Mouse (Mus musculus) CH12.LX (cell line): Measurements from ENCODE around the gene Csk. TPM values are rescaled to one million over a fixed set of nuclear protein-coding genes. Genes with fewer than 3 reads are reported as not detected.

ENCODE experiments used
- DNase-seq: peaks from one replicate; pipeline ENCODE4 v3.0.0-alpha.2; 2013; ENCODE audit errors: extremely low read depth
- H3K27ac ChIP-seq: 2 replicates; pipeline ENCODE4 v1.5.1; 2012; ENCODE audit warnings: low read depth, mild to moderate bottlenecking, control low read depth, moderate library complexity; ENCODE audit not compliant: insufficient read depth
- H3K27me3 ChIP-seq: replicated peaks from 2 replicates; pipeline ENCODE3; 2012; ENCODE audit warnings: inconsistent platforms
- H3K36me3 ChIP-seq, 2 experiments: replicated peaks in 1 of 2; 2 replicates each; pipeline versions ENCODE3 to v1.6.1; 2012; ENCODE audit warnings: inconsistent platforms in 1 of 2, low read length in 1 of 2, mild to moderate bottlenecking in 1 of 2, mixed read lengths in 1 of 2, moderate library complexity in 1 of 2; ENCODE audit not compliant: control insufficient read depth in 1 of 2, insufficient read depth in 1 of 2
- H3K4me1 ChIP-seq, 2 experiments: 2 replicates each; pipeline ENCODE4 v1.6.1; 2012; ENCODE audit warnings: inconsistent platforms in 1 of 2, moderate library complexity in 1 of 2; ENCODE audit not compliant: insufficient read depth in 2 of 2, control insufficient read depth in 1 of 2
- H3K4me2 ChIP-seq: 2 replicates; pipeline ENCODE4 v1.6.1; 2012; ENCODE audit warnings: low read depth, mild to moderate bottlenecking, control low read depth; ENCODE audit not compliant: poor library complexity, insufficient read depth, severe bottlenecking
- H3K4me3 ChIP-seq, 3 experiments: fragments of 150-350 bp in 1 of 3; sonication (generic) in 1 of 3; replicated peaks in 1 of 3; 2 replicates each; pipeline versions ENCODE3 to v1.5.1; 2011 to 2012; ENCODE audit warnings: low read depth in 2 of 3, low read length in 2 of 3, mild to moderate bottlenecking in 2 of 3, moderate library complexity in 2 of 3, control low read depth in 1 of 3, improper control_type of control experiment in 1 of 3, inconsistent platforms in 1 of 3, mixed read lengths in 1 of 3; ENCODE audit not compliant: poor library complexity in 1 of 3
- H3K79me2 ChIP-seq: replicated peaks from 2 replicates; pipeline ENCODE4 v1.6.1; 2012; ENCODE audit warnings: mild to moderate bottlenecking, moderate library complexity; ENCODE audit not compliant: control insufficient read depth, poor library complexity, insufficient read depth, severe bottlenecking; ENCODE audit errors: extremely low read depth
- H3K9ac ChIP-seq: 2 replicates; pipeline ENCODE4 v1.6.1; 2012; ENCODE audit warnings: low read depth, mild to moderate bottlenecking, control low read depth, moderate library complexity; ENCODE audit not compliant: insufficient read depth
- H3K9me3 ChIP-seq: replicated peaks from 2 replicates; pipeline ENCODE3; 2012; ENCODE audit warnings: low read length, inconsistent platforms, mixed read lengths
- BHLHE40 ChIP-seq: IDR thresholded peaks from 2 replicates; pipeline ENCODE4 v1.6.1; 2011; ENCODE audit warnings: mild to moderate bottlenecking, low read depth, low read length, improper control_type of control experiment
- CHD1 ChIP-seq: IDR thresholded peaks from 2 replicates; pipeline ENCODE4 v1.6.1; 2012; ENCODE audit warnings: low read depth, low read length, improper control_type of control experiment, inconsistent platforms
- CTCF ChIP-seq, 2 experiments: IDR thresholded peaks in 1 of 2; conservative IDR thresholded peaks in 1 of 2; 2 replicates each; pipeline ENCODE4 v1.5.1; 2011 to 2012; ENCODE audit warnings: low read depth in 2 of 2, low read length in 2 of 2, improper control_type of control experiment in 1 of 2, inconsistent platforms in 1 of 2, mild to moderate bottlenecking in 1 of 2, moderate library complexity in 1 of 2
- ELF1 ChIP-seq: IDR thresholded peaks from 2 replicates; pipeline ENCODE4 v1.6.1; 2014; ENCODE audit warnings: low read depth, mild to moderate bottlenecking, inconsistent platforms, low read length, improper control_type of control experiment
- EP300 ChIP-seq: IDR thresholded peaks from 2 replicates; pipeline ENCODE4 v1.6.1; 2011; ENCODE audit warnings: low read length, improper control_type of control experiment
- ETS1 ChIP-seq: conservative IDR thresholded peaks from 2 replicates; pipeline ENCODE4 v1.6.1; 2012; ENCODE audit warnings: low read depth, mild to moderate bottlenecking, inconsistent platforms, low read length, improper control_type of control experiment, moderate library complexity
- GABPA ChIP-seq: IDR thresholded peaks from 2 replicates; pipeline ENCODE4 v1.6.1; 2012; ENCODE audit warnings: low read depth, low read length, improper control_type of control experiment, inconsistent platforms; ENCODE audit not compliant: insufficient replicate concordance
- IRF4 ChIP-seq: IDR thresholded peaks from 2 replicates; pipeline ENCODE4 v1.6.1; 2014; ENCODE audit warnings: low read depth, mild to moderate bottlenecking, inconsistent platforms, low read length, improper control_type of control experiment
- KAT2A ChIP-seq: IDR thresholded peaks from 2 replicates; pipeline ENCODE4 v1.6.1; 2012; ENCODE audit warnings: low read length, improper control_type of control experiment, inconsistent platforms; ENCODE audit not compliant: insufficient replicate concordance
- MAX ChIP-seq: IDR thresholded peaks from 2 replicates; pipeline ENCODE4 v1.6.1; 2011; ENCODE audit warnings: low read length, improper control_type of control experiment
- MAZ ChIP-seq: IDR thresholded peaks from 2 replicates; pipeline ENCODE4 v1.6.1; 2012; ENCODE audit warnings: low read depth, mild to moderate bottlenecking, inconsistent platforms, low read length, improper control_type of control experiment, moderate library complexity
- MEF2A ChIP-seq: IDR thresholded peaks from 2 replicates; pipeline ENCODE4 v1.6.1; 2014; ENCODE audit warnings: low read depth, mild to moderate bottlenecking, inconsistent platforms, low read length, improper control_type of control experiment, borderline replicate concordance
- MYC ChIP-seq: IDR thresholded peaks from 2 replicates; pipeline ENCODE4 v1.6.1; 2011; ENCODE audit warnings: low read depth, mild to moderate bottlenecking, improper control_type of control experiment, low read length
- NELFE ChIP-seq: IDR thresholded peaks from 2 replicates; pipeline ENCODE4 v1.6.1; 2011; ENCODE audit warnings: low read depth, low read length, improper control_type of control experiment
- PAX5 ChIP-seq: IDR thresholded peaks from 2 replicates; pipeline ENCODE4 v1.6.1; 2012; ENCODE audit warnings: low read length, inconsistent platforms, mixed read lengths
- POLR2A ChIP-seq: IDR thresholded peaks from 2 replicates; pipeline ENCODE4 v1.6.1; 2011; ENCODE audit warnings: low read depth, mild to moderate bottlenecking, improper control_type of control experiment, low read length
- POLR2AphosphoS2 ChIP-seq: IDR thresholded peaks from 2 replicates; pipeline ENCODE4 v1.6.1; 2011; ENCODE audit warnings: low read depth, low read length, improper control_type of control experiment
- RAD21 ChIP-seq: IDR thresholded peaks from 2 replicates; pipeline ENCODE4 v1.6.1; 2011; ENCODE audit warnings: low read depth, mild to moderate bottlenecking, low read length, improper control_type of control experiment, moderate library complexity
- RCOR1 ChIP-seq: conservative IDR thresholded peaks from 2 replicates; pipeline ENCODE4 v1.6.1; 2012; ENCODE audit warnings: low read depth, mild to moderate bottlenecking, inconsistent platforms, low read length, improper control_type of control experiment
- SIN3A ChIP-seq: IDR thresholded peaks from 2 replicates; pipeline ENCODE4 v1.6.1; 2012; ENCODE audit warnings: low read length, improper control_type of control experiment, inconsistent platforms
- SMC3 ChIP-seq: IDR thresholded peaks from 2 replicates; pipeline ENCODE4 v1.6.1; 2011; ENCODE audit warnings: low read depth, low read length, improper control_type of control experiment
- TBP ChIP-seq: conservative IDR thresholded peaks from 2 replicates; pipeline ENCODE4 v1.6.1; 2011; ENCODE audit warnings: low read depth, low read length, improper control_type of control experiment
- TCF12 ChIP-seq: IDR thresholded peaks from 2 replicates; pipeline ENCODE4 v1.6.1; 2014; ENCODE audit warnings: low read depth, mild to moderate bottlenecking, inconsistent platforms, low read length, improper control_type of control experiment
- UBTF ChIP-seq: IDR thresholded peaks from 2 replicates; pipeline ENCODE4 v1.6.1; 2012; ENCODE audit warnings: low read depth, mild to moderate bottlenecking, inconsistent platforms, low read length, improper control_type of control experiment, moderate library complexity
- USF1 ChIP-seq: IDR thresholded peaks from 2 replicates; pipeline ENCODE4 v1.6.1; 2014; ENCODE audit warnings: low read depth, mild to moderate bottlenecking, inconsistent platforms, low read length, improper control_type of control experiment
- USF2 ChIP-seq: conservative IDR thresholded peaks from 2 replicates; pipeline ENCODE4 v1.6.1; 2011; ENCODE audit warnings: low read depth, low read length, improper control_type of control experiment
- ZC3H11A ChIP-seq: IDR thresholded peaks from 2 replicates; pipeline ENCODE4 v1.6.1; 2012; ENCODE audit warnings: low read depth, mild to moderate bottlenecking, inconsistent platforms, low read length, improper control_type of control experiment
- ZKSCAN1 ChIP-seq: IDR thresholded peaks from 2 replicates; pipeline ENCODE4 v1.6.1; 2012; ENCODE audit warnings: low read depth, inconsistent platforms, low read length, improper control_type of control experiment, borderline replicate concordance
- ZMIZ1 ChIP-seq: IDR thresholded peaks from 2 replicates; pipeline ENCODE4 v1.6.1; 2012; ENCODE audit warnings: low read depth, mild to moderate bottlenecking, inconsistent platforms, low read length, improper control_type of control experiment
- ZNF384 ChIP-seq: IDR thresholded peaks from 2 replicates; pipeline ENCODE4 v1.6.1; 2012; ENCODE audit warnings: low read depth, low read length, improper control_type of control experiment, inconsistent platforms
- dilution Hi-C: fragments of 300-500 bp; cut with MboI; formaldehyde crosslinking; loops from 2 replicates; pipeline ENCODE4 v1.14.3; 2020; ENCODE audit warnings: low sequenced_read_pairs; ENCODE audit not compliant: extremely low pct_unique_long_range_greater_than_20kb, extremely low pct_ligation_motif_present
- in situ Hi-C: fragments of 300-500 bp; cut with MboI; formaldehyde crosslinking; loops from 3 replicates; pipeline ENCODE4 v1.14.3; 2019; ENCODE audit warnings: low sequenced_read_pairs, low pct_ligation_motif_present, low pct_unique_long_range_greater_than_20kb, mixed read lengths
- polyA plus RNA-seq: library from polyadenylated mRNA; unstranded; fragments of >175 nt; gene quantifications from 2 replicates; pipeline ENCODE4 v1.2.1, GENCODE M21; 2012; ENCODE audit warnings: low read depth; ENCODE audit not compliant: insufficient read length
- total RNA-seq, 2 experiments: library from RNA; depleted of rRNA; stranded (reverse); fragments of 300-350 nt in 1 of 2; fragments of >200 nt in 1 of 2; gene quantifications; 2 replicates each; pipeline ENCODE4 v1.2.3; 2012 to 2014

Gene Csk
- total and polyA plus RNA-seq, 3 experiments = 111 to 153 (median 111) TPM

DNA sequence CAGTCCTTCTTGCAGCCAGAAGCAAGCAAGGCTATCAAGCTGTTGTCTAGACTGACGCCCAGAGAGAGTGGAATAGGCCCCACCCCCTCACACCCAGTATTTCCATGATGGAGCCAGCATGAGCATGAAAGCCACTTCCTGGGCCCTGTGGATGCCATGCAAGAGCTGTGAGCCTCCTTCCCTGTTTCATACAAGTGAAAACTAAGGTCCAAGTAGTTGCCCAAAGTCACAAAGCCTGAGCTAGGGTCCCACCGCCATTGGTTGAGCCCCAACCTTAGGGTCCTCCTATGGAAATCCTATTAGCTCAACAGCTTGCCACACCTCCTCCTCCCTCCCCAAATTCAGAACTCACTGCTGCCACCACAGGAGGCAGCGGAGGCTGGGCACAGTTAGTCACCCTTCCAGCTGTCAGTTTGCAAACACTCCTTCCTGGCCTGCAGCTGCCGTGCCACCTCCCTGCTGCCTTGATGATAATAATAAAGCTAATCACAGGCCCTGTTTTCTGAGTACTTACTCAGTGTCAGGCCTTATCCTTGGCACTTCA is 19.9 kb downstream of the Csk start:
- no peak overlapping the region for H3K27ac ChIP-seq
- peaks cover 58% of the 10 kb centered on the region for H3K79me2 ChIP-seq
- in situ Hi-C loops (no loop called here), dilution Hi-C loops (no loop called here)
- H3K4me3 ChIP-seq = no peak overlapping the region
- peak; percentile 65 for DNase-seq
- H3K36me3 ChIP-seq = peaks cover 39 to 79% of the 10 kb centered on the region in 2 experiments
- TF ChIP-seq SIN3A (no peak; the same call in 1 of the 2 replicates), PAX5 (no peak), RCOR1 (no peak), IRF4 (no peak), TBP (no peak), UBTF (no peak), CTCF (conservative IDR thresholded peaks at IDR 0.05 in 1 of 2, IDR thresholded peaks at IDR 0.05 in 1 of 2; ENCODE audit: low read depth in 2 of 2, low read length in 2 of 2) (peak in 1 of 2 experiments; percentile 56; a peak in 2 of 4 replicates), ZMIZ1 (no peak), SMC3 (peak; percentile 2; the same call in 1 of the 2 replicates), BHLHE40 (no peak; the same call in 1 of the 2 replicates), USF1 (no peak), MAX (no peak), EP300 (no peak), MEF2A (no peak), USF2 (no peak), POLR2A (no peak), RAD21 (peak; percentile 4), KAT2A (no peak), ETS1 (0 out of 2 replicates have a peak, but pooled peaks have one; percentile 20), ZC3H11A (no peak), MYC (no peak), NELFE (no peak), GABPA (no peak), ELF1 (no peak), ZNF384 (no peak), ZKSCAN1 (no peak), TCF12 (no peak), MAZ (no peak), POLR2AphosphoS2 (no peak), CHD1 (no peak)
- TF ChIP-seq, all 38 proteins: peak for 4
- no peak overlapping the region for H3K9ac ChIP-seq
- peaks cover 46 to 98% of the 10 kb centered on the region in 2 experiments for H3K4me1 ChIP-seq
- H3K9me3 ChIP-seq = no peaks in the 10 kb centered on the region
- no peaks in the 10 kb centered on the region for H3K27me3 ChIP-seq
- H3K4me2 ChIP-seq = no peak overlapping the region
